ENCODE assay signal across 28 mouse cellular contexts in genomic region chr10:12190435-12190834, GRCm38 (mm10).
DNase-seq lines count a peak whose midpoint lies in the region; ATAC-seq and TF ChIP-seq lines count a peak whose summit lies in the region.
"Had no signal": no experiment of that assay in that cellular context is flagged by ENCODE, and none has a peak within 500 bp of the region (broad histone marks: within the 10 kb centered on the region; RNA-seq: fewer than 3 reads in every experiment).

No protein-coding gene starts in this region.

- H3K36me3 ChIP-seq in hindbrain, embryonic 10.5 days = no peaks in the 10 kb centered on the region
- H3K36me3 ChIP-seq in hindbrain, postnatal 0 days (ENCODE audit: insufficient read depth, low read length) = no peaks in the 10 kb centered on the region
- H3K36me3 ChIP-seq in embryonic facial prominence, embryonic 14.5 days (ENCODE audit: control insufficient read depth, insufficient read depth, low read length) = no peaks in the 10 kb centered on the region
- H3K36me3 ChIP-seq: embryonic facial prominence, embryonic 13.5 days; G1E; heart, embryonic 12.5 days; hindbrain, embryonic 12.5 days; limb, embryonic 15.5 days; liver, embryonic 15.5 days; lung, embryonic 15.5 days had no signal

- no peak overlapping the region for H3K27ac ChIP-seq in hindbrain, embryonic 10.5 days
- H3K27ac ChIP-seq in hindbrain, postnatal 0 days = no peak overlapping the region
- H3K27ac ChIP-seq in embryonic facial prominence, embryonic 14.5 days (replicated peaks; ENCODE audit: low read depth, low read length) = no peak overlapping the region
- H3K27ac ChIP-seq: embryonic facial prominence, embryonic 13.5 days; hindbrain, embryonic 12.5 days; limb, embryonic 15.5 days; liver, embryonic 15.5 days; lung, embryonic 15.5 days had no signal

- no peak overlapping the region for H3K9ac ChIP-seq in hindbrain, postnatal 0 days (replicated peaks; ENCODE audit: low read length)
- no peak overlapping the region for H3K9ac ChIP-seq in embryonic facial prominence, embryonic 14.5 days (ENCODE audit: low read depth, low read length)
- H3K9ac ChIP-seq: embryonic facial prominence, embryonic 13.5 days; heart, embryonic 12.5 days; hindbrain, embryonic 12.5 days; limb, embryonic 15.5 days; liver, embryonic 15.5 days; lung, embryonic 15.5 days had no signal

- no peak overlapping the region for H3K4me3 ChIP-seq in hindbrain, embryonic 10.5 days
- no peak overlapping the region for H3K4me3 ChIP-seq in hindbrain, postnatal 0 days (ENCODE audit: low read length)
- H3K4me3 ChIP-seq in embryonic facial prominence, embryonic 14.5 days (ENCODE audit: low read depth, low read length) = no peak overlapping the region
- H3K4me3 ChIP-seq: embryonic facial prominence, embryonic 13.5 days; heart, embryonic 12.5 days; hindbrain, embryonic 12.5 days; limb, embryonic 15.5 days; liver, embryonic 15.5 days; lung, embryonic 15.5 days had no signal

- no peaks in the 10 kb centered on the region for H3K27me3 ChIP-seq in hindbrain, embryonic 10.5 days (ENCODE audit: insufficient read depth, poor library complexity, severe bottlenecking)
- no peaks in the 10 kb centered on the region for H3K27me3 ChIP-seq in hindbrain, postnatal 0 days (ENCODE audit: insufficient read depth, low read length)
- no peaks in the 10 kb centered on the region for H3K27me3 ChIP-seq in embryonic facial prominence, embryonic 14.5 days (replicated peaks; ENCODE audit: control insufficient read depth, insufficient read depth, low read length)
- H3K27me3 ChIP-seq: CH12.LX; embryonic facial prominence, embryonic 13.5 days; heart, embryonic 12.5 days; hindbrain, embryonic 12.5 days; limb, embryonic 15.5 days; liver, embryonic 15.5 days; lung, embryonic 15.5 days; Patski had no signal

- H3K9me3 ChIP-seq in hindbrain, embryonic 10.5 days = no peaks in the 10 kb centered on the region
- no peaks in the 10 kb centered on the region for H3K9me3 ChIP-seq in hindbrain, postnatal 0 days (ENCODE audit: low read length)
- no peaks in the 10 kb centered on the region for H3K9me3 ChIP-seq in embryonic facial prominence, embryonic 14.5 days (ENCODE audit: control insufficient read depth, low read length)
- H3K9me3 ChIP-seq: embryonic facial prominence, embryonic 13.5 days; G1E; heart, embryonic 12.5 days; hindbrain, embryonic 12.5 days; limb, embryonic 15.5 days; liver, embryonic 15.5 days; lung, embryonic 15.5 days had no signal

- DNase-seq in hindbrain, embryonic 10.5 days (ENCODE audit: low spot score) = peak; percentile 8
- no peak for DNase-seq in hindbrain, postnatal 0 days (ENCODE audit: low spot score)
- peak; percentile 28 for DNase-seq in retina, embryonic 14.5 days (ENCODE audit: low spot score)
- DNase-seq in retina, postnatal 1 day = no peak
- DNase-seq in embryonic facial prominence, embryonic 14.5 days (ENCODE audit: low spot score) = peak; percentile 10
- DNase-seq in left cerebral cortex, adult 11 months (ENCODE audit: low spot score) = no peak
- DNase-seq in ovary, postnatal 10 days (ENCODE audit: low spot score) = no peak
- DNase-seq: B cell, adult 2 months; cerebellum, adult 18-20 months; cerebellum, postnatal 25 days; gastrocnemius, postnatal 14 days; heart, adult 11 months; heart, postnatal 10 days; kidney, adult 18-20 months; left cerebral cortex, postnatal 4 days; lung, postnatal 36 days; right cerebral cortex, postnatal 4 days; thymus, postnatal 14 days had no signal

- 55% methylated on average over 3 of the region's 3 CpGs for WGBS in hindbrain, embryonic 10.5 days
- 39% methylated on average over 3 of the region's 3 CpGs for WGBS in hindbrain, postnatal 0 days
- 54% methylated on average over 3 of the region's 3 CpGs for WGBS in embryonic facial prominence, embryonic 14.5 days

- H3K4me1 ChIP-seq in hindbrain, embryonic 10.5 days (replicated peaks) = 0 out of 2 replicates have a peak, but pooled peaks cover 9% of the 10 kb centered on the region
- no peaks in the 10 kb centered on the region for H3K4me1 ChIP-seq in hindbrain, postnatal 0 days (ENCODE audit: insufficient read depth, low read length)
- no peaks in the 10 kb centered on the region for H3K4me1 ChIP-seq in embryonic facial prominence, embryonic 14.5 days (ENCODE audit: control insufficient read depth, insufficient read depth, low read length)
- H3K4me1 ChIP-seq: embryonic facial prominence, embryonic 13.5 days; heart, embryonic 12.5 days; limb, embryonic 15.5 days; liver, embryonic 15.5 days; lung, embryonic 15.5 days had no signal

- no peak for ATAC-seq in hindbrain, postnatal 0 days
- no peak for ATAC-seq in embryonic facial prominence, embryonic 14.5 days (ENCODE audit: low read depth)
- ATAC-seq: inflammation-experienced regulatory T-cells, adult 6 months; Patski had no signal

- H3K4me2 ChIP-seq in hindbrain, postnatal 0 days (ENCODE audit: low read depth, low read length) = no peak overlapping the region
- no peak overlapping the region for H3K4me2 ChIP-seq in embryonic facial prominence, embryonic 14.5 days (ENCODE audit: low read depth, low read length)
- H3K4me2 ChIP-seq: embryonic facial prominence, embryonic 13.5 days; heart, embryonic 12.5 days; hindbrain, embryonic 12.5 days; limb, embryonic 15.5 days; liver, embryonic 15.5 days; lung, embryonic 15.5 days had no signal

- no peak for TF ChIP-seq CTCF in hindbrain, postnatal 0 days (IDR thresholded peaks at IDR 0.05; ENCODE audit: low read depth)

Comparison
In these comparisons a context has a peak if more than half of its experiments do, and no peak if none do; other contexts are left out.
1. DNase-seq: peak in hindbrain, embryonic 10.5 days (single experiment), retina, embryonic 14.5 days (single experiment) and embryonic facial prominence, embryonic 14.5 days (single experiment); none in hindbrain, postnatal 0 days (single experiment), retina, postnatal 1 day (single experiment), left cerebral cortex, adult 11 months (single experiment) and ovary, postnatal 10 days (single experiment).